Mouse (Mus musculus) heart, embryonic 10.5 days (tissue): ENCODE data around the gene Ddx3x. TPM values are rescaled to one million over a fixed set of nuclear protein-coding genes. Genes with fewer than 3 reads are reported as not detected.
A peak's percentile ranks its signal among the peaks of the same experiment; 100 is the strongest.
"Not testable (repeated sequence)": the region's sequence is repeated elsewhere in the genome, so short reads cannot be mapped to it uniquely, and the experiment has no call there.

ENCODE experiments used
- DNase-seq: peaks from one replicate; pipeline ENCODE4 v3.0.0-alpha.2; 2017; ENCODE audit warnings: low spot score
- H3K27ac ChIP-seq: fragments of 300-500 bp; sonication (generic); 2 replicates; pipeline ENCODE4 v1.5.1; 2016; ENCODE audit warnings: mild to moderate bottlenecking
- H3K27me3 ChIP-seq: fragments of 300-500 bp; sonication (generic); 2 replicates; pipeline ENCODE4 v1.6.1; 2016; ENCODE audit warnings: mild to moderate bottlenecking; ENCODE audit not compliant: poor library complexity, insufficient read depth, severe bottlenecking
- H3K36me3 ChIP-seq: fragments of 300-500 bp; sonication (generic); 2 replicates; pipeline ENCODE4 v1.6.1; 2016; ENCODE audit warnings: mild to moderate bottlenecking, moderate library complexity
- H3K4me1 ChIP-seq: fragments of 300-500 bp; sonication (generic); 2 replicates; pipeline ENCODE4 v1.6.1; 2016; ENCODE audit warnings: mild to moderate bottlenecking
- H3K4me3 ChIP-seq: fragments of 300-500 bp; sonication (generic); 2 replicates; pipeline ENCODE4 v1.5.1; 2016; ENCODE audit warnings: mild to moderate bottlenecking, moderate library complexity
- H3K9me3 ChIP-seq: fragments of 300-500 bp; sonication (generic); 2 replicates; pipeline ENCODE4 v1.6.1; 2016; ENCODE audit warnings: mild to moderate bottlenecking, moderate library complexity
- WGBS: fragments of 180-500 bp; shearing (Covaris S2); methylation state at CpG from one replicate; pipeline ENCODE4 v1.1.7; 2016; 5-methylcytosine and 5-hydroxymethylcytosine counted together
- polyA plus RNA-seq: library from polyadenylated mRNA; unstranded; fragments of >200 nt; fragmentation: Nextera tagmentation; extraction: Ambion mirVana; gene quantifications from 2 replicates; pipeline ENCODE4 v1.2.1, GENCODE M21; 2016

Ddx3x gene
- polyA plus RNA-seq, result 101 and 118 TPM in 2 replicates

DNA sequence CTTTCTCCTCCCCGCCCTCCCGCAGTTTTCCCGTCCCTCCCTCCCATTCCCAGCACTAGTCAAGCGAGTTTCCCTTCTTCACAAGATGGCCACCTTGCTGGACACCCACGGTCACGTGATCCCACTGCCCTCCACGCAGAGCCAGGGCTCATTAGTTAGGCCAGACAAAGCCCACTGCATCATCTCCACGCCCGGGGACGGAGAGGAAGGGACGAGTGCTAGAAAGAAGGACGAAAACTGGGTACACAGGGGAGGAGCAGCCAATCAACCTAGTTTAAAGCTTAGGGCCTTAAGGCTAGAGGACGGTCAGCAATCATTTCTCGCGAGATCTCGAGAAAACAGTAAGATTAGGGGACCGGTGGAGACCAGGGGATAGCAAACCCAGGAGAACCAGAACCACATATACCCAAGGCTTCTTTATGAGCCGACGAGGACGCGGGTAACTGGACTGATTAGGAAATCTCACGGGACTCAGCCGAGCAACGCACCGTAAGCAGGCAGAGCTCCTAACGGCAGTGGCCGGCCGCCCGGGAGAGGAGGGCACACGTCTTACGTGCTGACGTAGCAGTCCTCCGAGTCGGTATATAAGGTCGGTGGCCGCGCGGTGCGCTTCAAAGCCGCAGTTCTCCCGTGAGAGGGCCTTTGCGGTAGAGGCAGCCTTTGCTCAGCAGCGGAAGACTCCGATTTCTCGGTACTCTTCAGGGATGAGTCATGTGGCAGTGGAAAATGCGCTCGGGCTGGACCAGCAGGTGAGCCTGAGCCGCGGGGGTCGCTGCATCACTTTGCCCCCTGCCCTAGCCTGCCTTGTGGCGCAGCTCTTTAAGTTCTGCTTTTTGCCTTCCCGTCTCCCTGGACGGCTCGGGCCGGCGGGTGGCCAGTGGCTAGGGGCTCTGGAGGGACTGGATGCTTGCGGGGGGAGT is at the start of gene Ddx3x:
Ddx3x (plus strand) TSS at position 562 of the 920 bp plus-strand sequence.
- peak within 1 kb of the TSS; percentile 99 for H3K27ac ChIP-seq
- H3K4me1 ChIP-seq, result no peaks in the 10 kb centered on the region
- WGBS, result under 1% methylated on average over 57 of the region's 57 CpGs
- H3K9me3 ChIP-seq, result no peaks in the 10 kb centered on the region
- H3K36me3 ChIP-seq, result peaks cover 22% of the 10 kb centered on the region
- H3K27me3 ChIP-seq, result no peaks in the 10 kb centered on the region; the same call in 1 of the 2 replicates
- peak; percentile 95 for DNase-seq
- peak within 1 kb of the TSS; percentile 90 for H3K4me3 ChIP-seq

DNA sequence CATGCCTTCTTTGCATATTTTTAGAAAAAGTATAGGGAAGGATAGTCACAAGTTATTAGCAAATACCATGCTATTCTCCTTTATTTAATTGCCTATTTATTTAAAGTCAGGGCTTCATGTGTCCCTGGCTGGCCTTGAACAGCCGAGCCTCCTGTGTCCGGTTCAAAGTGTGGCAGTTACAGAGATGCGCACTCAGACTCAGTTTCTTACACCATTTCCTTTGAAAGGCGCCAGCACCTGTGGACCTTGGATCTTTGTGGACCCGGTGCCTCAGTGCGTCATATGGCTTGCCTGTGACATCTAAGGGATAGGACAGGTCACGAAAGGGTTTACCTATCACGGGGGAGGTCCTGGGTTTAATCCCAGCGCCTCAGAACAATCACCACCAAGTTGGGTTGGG is 49.5 kb upstream of the Ddx3x start:
- 0 out of 2 replicates have a peak, but pooled peaks cover 3% of the 10 kb centered on the region for H3K4me1 ChIP-seq
- no peaks in the 10 kb centered on the region for H3K9me3 ChIP-seq
- peak overlapping the region; percentile 82 for H3K27ac ChIP-seq
- H3K4me3 ChIP-seq, result peak overlapping the region; percentile 52; the same call in 1 of the 2 replicates
- 43% methylated on average over 9 of the region's 9 CpGs for WGBS
- H3K27me3 ChIP-seq, result peaks cover 33% of the 10 kb centered on the region; the same call in 1 of the 2 replicates
- no peaks in the 10 kb centered on the region for H3K36me3 ChIP-seq
- DNase-seq, result no peak

DNA sequence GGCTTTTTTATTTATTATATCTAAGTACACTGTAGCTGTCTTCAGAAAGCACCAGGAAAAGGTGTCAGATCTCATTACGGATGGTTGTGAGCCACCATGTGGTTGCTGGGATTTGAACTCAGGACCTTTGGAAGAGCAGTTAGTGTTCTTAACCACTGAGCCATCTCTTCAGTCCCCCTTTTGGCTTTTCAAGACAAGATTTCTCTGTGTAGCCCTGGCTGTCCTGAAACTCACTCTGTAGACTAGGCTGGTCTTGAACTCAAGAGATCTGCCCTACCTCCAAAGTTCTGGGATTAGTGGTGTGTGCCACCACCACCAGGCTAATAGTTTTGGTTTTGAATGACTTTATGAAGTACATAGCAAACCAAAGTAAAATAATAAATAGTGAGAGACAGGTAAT is 47.9 kb upstream of the Ddx3x start:
- H3K9me3 ChIP-seq, H3K36me3 ChIP-seq, DNase-seq, H3K4me3 ChIP-seq, H3K4me1 ChIP-seq, H3K27ac ChIP-seq: not testable (repeated sequence)
- peaks cover 38% of the 10 kb centered on the region; the same call in 1 of the 2 replicates for H3K27me3 ChIP-seq
- 100% methylated on average over 1 of the region's 1 CpGs for WGBS

DNA sequence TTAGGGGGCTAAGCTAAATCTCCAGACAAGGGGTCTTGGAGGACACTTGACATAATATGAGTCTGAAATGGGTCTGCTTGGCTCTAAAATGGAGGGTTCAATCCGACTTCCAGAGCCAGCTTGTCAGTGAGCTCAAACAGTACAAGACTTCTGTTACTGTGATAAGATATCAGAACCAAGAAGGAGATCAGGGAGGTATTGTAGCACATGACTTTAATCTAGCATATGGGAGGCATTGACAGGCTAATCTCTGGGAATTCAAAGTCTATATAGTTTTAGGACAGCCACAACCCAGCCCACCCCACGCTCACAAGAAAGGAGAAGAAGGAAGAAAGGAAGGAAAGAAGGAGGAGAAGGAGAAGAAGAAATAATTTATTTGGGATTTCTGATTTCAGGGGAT is 47.1 kb upstream of the Ddx3x start:
- no peaks in the 10 kb centered on the region for H3K36me3 ChIP-seq
- DNase-seq, result no peak
- 32% methylated on average over 2 of the region's 2 CpGs for WGBS

DNA sequence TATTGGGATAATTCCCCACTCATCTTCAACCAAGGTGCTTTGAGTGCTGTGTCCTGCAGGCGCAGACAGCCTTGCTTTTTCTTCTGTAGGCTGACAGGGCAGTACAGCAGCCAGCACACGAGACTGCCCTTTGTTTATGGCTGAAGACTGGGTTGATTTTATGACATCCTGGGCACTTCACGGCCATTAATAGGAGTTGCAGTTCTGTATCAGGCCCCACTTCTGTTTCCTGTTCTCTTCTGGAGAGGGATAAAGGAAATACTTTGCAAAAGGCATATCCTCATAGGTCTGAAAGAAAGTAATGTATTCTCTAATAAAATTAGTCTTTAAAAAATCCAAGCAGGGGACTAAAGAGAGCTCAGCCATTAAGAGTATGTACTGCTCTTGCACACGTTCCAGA is 46.1 kb upstream of the Ddx3x start:
- 57% methylated on average over 4 of the region's 4 CpGs for WGBS
- H3K4me1 ChIP-seq, result 0 out of 2 replicates have a peak, but pooled peaks cover 3% of the 10 kb centered on the region

More for the DNA sequence above, 47.1 kb upstream of the Ddx3x start:
- 0 out of 2 replicates have a peak, but pooled peaks cover 3% of the 10 kb centered on the region for H3K4me1 ChIP-seq
- no peak overlapping the region for H3K4me3 ChIP-seq
- H3K27ac ChIP-seq, result no peak overlapping the region
- peaks cover 46% of the 10 kb centered on the region; the same call in 1 of the 2 replicates for H3K27me3 ChIP-seq
- H3K9me3 ChIP-seq, result no peaks in the 10 kb centered on the region

DNA sequence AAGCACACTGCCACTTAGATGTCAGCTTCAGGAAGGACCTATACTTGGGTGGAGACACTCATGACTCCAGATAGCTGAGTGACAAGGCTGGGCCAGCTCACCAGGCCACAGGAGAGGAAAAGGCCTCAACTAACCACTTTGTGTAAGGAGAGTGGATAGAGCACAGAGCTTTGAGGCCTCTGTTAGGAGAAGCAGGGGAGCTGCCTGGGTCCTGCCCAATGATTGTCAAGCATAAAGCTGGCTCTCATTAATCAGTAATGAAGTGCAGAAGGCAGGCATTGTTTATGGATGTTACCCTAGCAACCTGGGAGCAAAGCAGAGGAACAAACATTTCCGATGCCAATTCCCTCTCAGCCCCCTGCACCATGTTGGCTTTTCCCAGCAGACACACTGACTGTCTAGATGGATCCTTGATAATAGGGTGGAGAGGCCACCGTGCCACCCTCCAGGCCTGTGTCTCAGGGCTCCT is 44.6 kb upstream of the Ddx3x start:
- Histone ChIP-seq H3K4me3 (no peak overlapping the region), H3K27me3 (peaks cover 64% of the 10 kb centered on the region; the same call in 1 of the 2 replicates), H3K27ac (no peak overlapping the region), H3K9me3 (no peaks in the 10 kb centered on the region), H3K4me1 (0 out of 2 replicates have a peak, but pooled peaks cover 3% of the 10 kb centered on the region), H3K36me3 (no peaks in the 10 kb centered on the region)
- no peak for DNase-seq
- WGBS, result 50% methylated on average over 2 of the region's 2 CpGs

More for the DNA sequence above, 46.1 kb upstream of the Ddx3x start:
- H3K9me3 ChIP-seq, result no peaks in the 10 kb centered on the region
- H3K27ac ChIP-seq, result no peak overlapping the region
- H3K36me3 ChIP-seq, result no peaks in the 10 kb centered on the region
- H3K27me3 ChIP-seq, result peaks cover 56% of the 10 kb centered on the region; the same call in 1 of the 2 replicates
- no peak for DNase-seq
- no peak overlapping the region for H3K4me3 ChIP-seq

DNA sequence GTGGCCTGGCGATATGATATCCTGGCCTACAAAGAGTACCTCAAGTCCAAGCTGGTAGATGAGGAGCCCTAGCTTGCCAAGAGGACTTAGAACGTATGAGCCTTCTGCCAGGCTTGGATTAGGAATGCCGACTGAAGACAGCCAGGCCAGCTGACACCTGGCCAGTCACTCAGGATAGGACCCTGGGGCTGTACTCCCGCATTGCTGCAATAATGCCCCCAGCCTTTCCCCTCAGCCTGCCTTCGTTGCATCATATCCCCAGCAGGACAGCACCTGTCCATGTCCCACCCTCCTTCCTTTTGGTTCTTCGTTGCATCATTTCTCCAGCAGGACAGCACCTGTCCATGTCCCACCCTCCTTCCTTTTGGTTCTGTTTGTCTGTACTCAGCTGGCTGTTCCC is 41.3 kb upstream of the Ddx3x start:
- Histone ChIP-seq H3K27ac (no peak overlapping the region), H3K4me3 (no peak overlapping the region), H3K36me3 (no peaks in the 10 kb centered on the region), H3K4me1 (no peaks in the 10 kb centered on the region), H3K9me3 (no peaks in the 10 kb centered on the region), H3K27me3 (peaks cover 79% of the 10 kb centered on the region; the same call in 1 of the 2 replicates)
- WGBS, result 83% methylated on average over 6 of the region's 6 CpGs
- DNase-seq, result no peak

DNA sequence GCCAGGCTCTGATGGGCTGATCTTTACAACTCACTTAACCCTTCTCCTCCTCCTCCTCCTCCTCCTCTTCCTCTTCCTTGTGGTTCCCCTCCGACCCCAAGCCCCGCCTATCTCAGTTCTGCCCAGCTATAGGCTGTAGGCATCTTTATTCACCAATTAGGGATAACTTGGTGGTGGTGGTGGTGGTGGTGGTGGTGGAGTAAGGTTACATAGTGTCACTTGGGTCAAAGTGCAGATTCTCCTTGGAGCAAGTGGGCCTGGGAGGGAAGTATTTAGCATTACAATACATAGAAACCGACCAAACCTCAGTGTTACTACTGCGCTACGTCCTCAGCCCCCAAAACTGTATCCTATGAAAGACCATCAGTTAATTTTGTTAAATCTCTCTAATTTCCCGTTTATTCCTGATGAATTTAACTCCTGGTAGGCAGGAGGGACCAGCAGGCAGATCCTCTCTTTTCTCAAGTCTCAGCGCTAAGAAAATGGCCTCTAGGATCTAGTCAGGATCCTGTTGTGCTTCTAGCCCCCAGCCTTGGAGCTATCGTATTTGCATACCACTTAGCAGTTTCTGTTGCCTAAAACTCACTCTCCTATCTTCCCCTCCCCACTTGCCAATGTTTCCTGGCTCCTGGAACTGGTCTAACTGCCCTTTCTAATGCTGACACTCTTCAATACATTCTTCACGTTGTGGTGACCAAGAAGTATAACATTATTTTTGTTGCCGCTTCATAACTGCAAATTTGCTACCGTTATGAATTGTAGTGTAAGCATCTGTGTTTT is 39.9 kb upstream of the Ddx3x start:
- Histone ChIP-seq H3K4me1 (0 out of 2 replicates have a peak, but pooled peaks cover 3% of the 10 kb centered on the region), H3K27ac (peak overlapping the region; percentile 89), H3K36me3 (no peaks in the 10 kb centered on the region), H3K4me3 (no peak overlapping the region; the same call in 1 of the 2 replicates), H3K27me3 (peaks cover 82% of the 10 kb centered on the region; the same call in 1 of the 2 replicates), H3K9me3 (no peaks in the 10 kb centered on the region)
- no peak for DNase-seq
- WGBS, result 26% methylated on average over 11 of the region's 11 CpGs

DNA sequence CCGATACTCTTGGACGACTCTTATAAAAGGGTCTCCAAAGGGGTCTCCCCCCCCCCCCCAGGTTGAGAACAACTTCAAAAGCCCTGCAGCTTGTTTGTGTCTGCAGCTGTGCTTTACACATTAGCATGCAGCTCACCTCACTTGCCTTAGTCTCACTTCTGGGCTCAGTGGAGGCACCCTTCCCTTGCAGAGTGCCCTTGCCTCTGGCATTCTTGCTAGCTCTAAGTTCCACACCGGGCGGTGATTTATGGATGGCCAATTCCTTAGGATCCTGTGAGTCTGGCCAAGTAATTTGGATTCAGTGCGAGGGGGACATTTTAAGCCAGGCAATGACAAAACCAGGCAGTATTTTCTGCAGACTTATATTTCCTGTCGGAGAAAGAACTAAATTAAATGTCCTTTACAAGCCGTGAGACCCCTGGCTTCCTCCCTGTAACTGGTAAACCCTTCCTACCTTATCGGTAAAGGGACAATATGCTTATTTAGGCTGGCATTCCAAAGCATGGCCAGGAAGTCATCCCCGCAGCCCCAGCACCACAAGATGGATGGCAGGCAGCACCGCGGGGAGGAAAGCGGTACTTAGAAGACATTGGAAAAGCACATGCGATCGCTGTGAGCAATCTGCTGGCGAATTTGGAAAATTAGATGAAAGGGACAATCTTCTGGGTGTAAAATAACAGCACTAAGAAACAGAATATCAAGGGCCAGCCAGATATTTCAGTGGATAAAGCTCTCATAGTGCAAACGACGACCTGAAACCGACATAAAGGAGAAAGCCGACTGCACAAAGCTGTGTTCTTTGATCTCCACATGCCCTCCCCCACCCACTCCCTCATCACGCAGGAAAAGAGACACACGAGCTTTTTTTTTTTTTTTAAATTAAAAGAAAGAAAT is 39.1 kb upstream of the Ddx3x start:
- 0 out of 2 replicates have a peak, but pooled peaks cover 3% of the 10 kb centered on the region for H3K4me1 ChIP-seq
- no peak for DNase-seq
- peak overlapping the region; percentile 51 for H3K4me3 ChIP-seq
- no peaks in the 10 kb centered on the region for H3K36me3 ChIP-seq
- WGBS, result 11% methylated on average over 21 of the region's 21 CpGs
- no peaks in the 10 kb centered on the region for H3K9me3 ChIP-seq
- H3K27ac ChIP-seq, result peak overlapping the region; percentile 89
- peaks cover 82% of the 10 kb centered on the region; the same call in 1 of the 2 replicates for H3K27me3 ChIP-seq

DNA sequence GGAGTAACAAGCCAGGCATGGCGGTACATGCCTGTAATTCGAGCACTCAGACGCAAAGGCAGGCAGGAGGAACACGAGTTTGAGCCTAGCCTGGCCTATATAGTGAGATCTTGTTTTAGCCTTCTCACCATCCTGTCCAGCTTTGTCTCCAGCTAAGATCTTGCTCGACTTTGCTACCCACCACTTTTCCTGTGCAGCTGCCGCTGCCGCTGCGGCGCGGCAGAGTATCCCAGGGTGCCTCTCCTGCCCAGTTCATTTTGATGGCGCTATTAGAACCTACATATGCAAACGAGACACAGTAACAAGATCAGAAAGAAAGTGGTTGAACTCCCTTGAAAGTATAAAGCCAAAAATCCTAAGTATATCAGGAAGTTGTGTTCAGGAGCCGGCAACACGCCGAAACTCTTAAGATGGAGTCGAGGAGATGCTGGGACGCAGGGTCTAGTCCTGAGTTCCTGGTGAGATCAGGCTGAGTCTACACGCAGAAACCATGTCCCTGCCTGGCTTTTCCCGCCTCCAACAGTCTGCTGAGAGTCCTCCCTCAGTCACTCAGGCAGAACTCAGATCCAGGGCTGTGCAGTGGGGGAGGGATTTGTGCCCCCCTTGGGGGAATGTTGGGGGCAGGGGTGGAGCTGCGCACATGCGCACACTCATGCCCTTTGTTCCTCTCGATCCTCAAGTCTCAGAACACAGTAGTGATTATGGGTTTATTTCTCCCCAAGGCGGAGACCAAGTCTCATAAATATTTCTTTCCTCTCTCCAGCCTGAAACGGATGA is 38.3 kb upstream of the Ddx3x start:
- WGBS, result 14% methylated on average over 24 of the region's 24 CpGs
- Histone ChIP-seq H3K9me3 (no peaks in the 10 kb centered on the region), H3K4me3 (peak overlapping the region; percentile 51), H3K27me3 (peaks cover 90% of the 10 kb centered on the region; the same call in 1 of the 2 replicates), H3K27ac (peak overlapping the region; percentile 89), H3K4me1 (0 out of 2 replicates have a peak, but pooled peaks cover 3% of the 10 kb centered on the region), H3K36me3 (no peaks in the 10 kb centered on the region)
- DNase-seq, result peak; percentile 91
